Mouse (Mus musculus): ENCODE measurements around the gene Doc2a. TPM values are rescaled to one million over a fixed set of nuclear protein-coding genes. Genes with fewer than 3 reads are reported as not detected.

The Doc2a gene
- polyA plus RNA-seq (2014; fragmentation: Nextera tagmentation; extraction: Ambion mirVana) = 1.5 and 1.7 TPM in 2 replicates

DNA sequence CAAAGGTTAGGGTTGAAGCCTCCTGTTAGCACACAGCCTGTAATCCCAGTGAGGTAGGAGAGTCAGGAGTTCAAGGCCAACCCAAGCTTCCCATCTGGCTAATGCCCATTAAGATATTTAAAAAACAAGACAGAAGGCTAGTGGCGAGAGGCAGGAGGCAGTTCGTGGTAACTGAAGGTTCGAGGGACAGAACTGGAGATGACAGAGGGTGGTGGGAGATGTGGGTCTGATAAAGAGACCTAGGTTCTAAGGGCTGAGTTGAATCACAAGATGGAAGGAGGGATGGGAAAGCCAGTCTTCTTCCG is at the start of gene Doc2a:
Gene Doc2a (plus strand): TSS at position 301 of the 305 bp plus-strand sequence.
- H3K27me3 ChIP-seq (ENCODE audit: control insufficient read depth, insufficient read depth, low read length) = peaks cover 24% of the 10 kb centered on the region

DNA sequence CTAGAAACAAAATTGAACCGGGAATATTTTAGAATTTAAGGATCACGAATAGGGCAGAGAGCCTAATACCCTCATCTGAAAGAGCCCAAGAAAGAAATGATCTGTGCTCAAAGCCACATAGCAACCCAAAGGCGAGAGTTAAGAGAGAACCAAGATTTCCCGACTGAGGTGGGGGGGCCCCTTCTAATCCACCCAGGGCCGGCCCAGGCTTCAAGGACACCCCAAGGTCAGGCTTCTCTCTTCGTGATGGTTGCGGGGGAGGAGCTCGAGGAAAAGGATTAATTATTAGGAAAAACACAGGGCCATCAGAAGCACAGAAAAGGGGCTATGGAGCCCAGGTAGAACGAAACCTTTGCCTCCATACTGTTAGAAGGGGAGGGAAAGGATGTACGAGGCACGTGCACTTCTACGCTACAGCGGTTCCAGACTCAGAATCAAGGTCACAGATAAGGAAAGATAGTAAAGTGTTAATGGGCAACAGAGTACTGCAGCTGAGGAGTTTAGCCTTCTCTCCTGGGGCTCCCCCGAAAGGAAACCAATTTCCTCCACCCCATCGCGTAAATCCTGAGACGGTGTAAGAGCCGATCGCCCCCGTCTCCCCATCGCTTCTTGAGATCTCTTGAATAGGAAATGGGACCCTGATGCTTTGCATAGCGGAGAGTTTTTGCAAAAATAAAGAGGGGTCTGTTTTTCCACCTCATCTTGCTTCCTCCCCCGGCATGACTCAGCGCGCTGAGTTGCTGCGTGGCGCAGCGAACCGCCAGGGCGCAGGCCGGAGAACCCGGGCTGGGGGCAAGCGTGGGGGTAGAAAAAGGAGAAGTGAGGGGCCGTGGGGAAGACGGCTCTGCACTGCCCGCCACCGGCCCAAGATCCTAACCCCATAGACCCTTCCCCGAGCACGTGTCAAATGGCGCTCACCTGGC is 48.8 kb upstream of the Doc2a start:
- DNase-seq (ENCODE audit: low spot score) (peak; percentile 18), ATAC-seq (replicated peaks; ENCODE audit: insufficient number of reproducible peaks, low FRiP score, low TSS enrichment, low read depth) (no peak)
- Histone ChIP-seq H3K4me1 (ENCODE audit: control insufficient read depth, insufficient read depth, low read length) (peaks cover 3% of the 10 kb centered on the region), H3K9me3 (replicated peaks; ENCODE audit: control insufficient read depth, low read length) (no peaks in the 10 kb centered on the region), H3K9ac (replicated peaks; ENCODE audit: low read length) (peak overlapping the region; percentile 88), H3K27ac (replicated peaks; ENCODE audit: low read depth, low read length) (peak overlapping the region; percentile 84), H3K27me3 (ENCODE audit: control insufficient read depth, insufficient read depth, low read length) (no peaks in the 10 kb centered on the region), H3K4me2 (ENCODE audit: low read depth, low read length) (peak overlapping the region; percentile 73), H3K4me3 (ENCODE audit: low read depth, low read length) (peak overlapping the region; percentile 87), H3K36me3 (replicated peaks; ENCODE audit: control insufficient read depth, insufficient read depth, low read depth, low read length) (peaks cover 9% of the 10 kb centered on the region)
- WGBS = under 1% methylated on average over 40 of the region's 40 CpGs

More for the DNA sequence above, at the start of gene Doc2a:
- DNase-seq (ENCODE audit: low spot score) (no peak), ATAC-seq (replicated peaks; ENCODE audit: insufficient number of reproducible peaks, low FRiP score, low TSS enrichment, low read depth) (no peak)
- Histone ChIP-seq H3K27ac (replicated peaks; ENCODE audit: low read depth, low read length) (no peak within 1 kb of the TSS), H3K4me2 (ENCODE audit: low read depth, low read length) (peak within 1 kb of the TSS; percentile 100), H3K9ac (replicated peaks; ENCODE audit: low read length) (peak within 1 kb of the TSS; percentile 68), H3K9me3 (replicated peaks; ENCODE audit: control insufficient read depth, low read length) (no peaks in the 10 kb centered on the region), H3K4me3 (ENCODE audit: low read depth, low read length) (peak within 1 kb of the TSS; percentile 58), H3K36me3 (replicated peaks; ENCODE audit: control insufficient read depth, insufficient read depth, low read depth, low read length) (peaks cover 2% of the 10 kb centered on the region; the same call in 1 of the 2 replicates), H3K4me1 (ENCODE audit: control insufficient read depth, insufficient read depth, low read length) (peaks cover 3% of the 10 kb centered on the region; the same call in 1 of the 2 replicates)
- WGBS = 21% methylated on average over 4 of the region's 4 CpGs

DNA sequence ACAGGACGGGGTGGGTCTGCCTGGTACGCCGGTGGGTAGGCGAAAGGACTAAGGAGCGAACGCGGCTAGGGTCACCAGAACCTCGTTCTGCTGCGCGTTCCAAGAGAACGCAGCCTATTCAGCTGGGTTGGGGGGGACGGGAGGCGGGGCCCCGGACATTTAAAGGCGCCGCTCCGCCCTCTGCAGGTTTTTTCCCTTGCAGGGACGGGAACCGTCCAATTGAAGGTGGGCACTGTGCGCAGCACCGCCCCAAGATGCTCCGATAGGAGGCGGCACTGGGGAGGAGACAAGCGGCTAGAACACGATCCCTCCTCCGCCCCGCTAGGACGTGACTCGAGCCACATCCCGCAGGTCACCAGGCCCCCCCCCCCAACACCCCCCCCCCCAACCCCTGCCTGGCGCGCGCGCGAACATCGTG is 48.2 kb upstream of the Doc2a start:
- H3K9ac ChIP-seq (replicated peaks; ENCODE audit: low read length) = peak overlapping the region; percentile 88
- no peaks in the 10 kb centered on the region for H3K9me3 ChIP-seq (replicated peaks; ENCODE audit: control insufficient read depth, low read length)
- WGBS = under 1% methylated on average over 30 of the region's 36 CpGs
- H3K4me1 ChIP-seq (ENCODE audit: control insufficient read depth, insufficient read depth, low read length) = peaks cover 3% of the 10 kb centered on the region
- peak overlapping the region; percentile 84 for H3K27ac ChIP-seq (replicated peaks; ENCODE audit: low read depth, low read length)
- peak overlapping the region; percentile 87 for H3K4me3 ChIP-seq (ENCODE audit: low read depth, low read length)
- ATAC-seq (replicated peaks; ENCODE audit: insufficient number of reproducible peaks, low FRiP score, low TSS enrichment, low read depth) (peak; percentile 95), DNase-seq (ENCODE audit: low spot score) (peak; percentile 98)
- peaks cover 9% of the 10 kb centered on the region for H3K36me3 ChIP-seq (replicated peaks; ENCODE audit: control insufficient read depth, insufficient read depth, low read depth, low read length)
- peak overlapping the region; percentile 73 for H3K4me2 ChIP-seq (ENCODE audit: low read depth, low read length)
- no peaks in the 10 kb centered on the region for H3K27me3 ChIP-seq (ENCODE audit: control insufficient read depth, insufficient read depth, low read length)

GRCm38 (mm10) chr7:126799468-126800268 is 47.5 kb upstream of the Doc2a start:
- no peaks in the 10 kb centered on the region for H3K9me3 ChIP-seq (replicated peaks; ENCODE audit: control insufficient read depth, low read length)
- ATAC-seq (replicated peaks; ENCODE audit: insufficient number of reproducible peaks, low FRiP score, low TSS enrichment, low read depth) (peak; percentile 82), DNase-seq (ENCODE audit: low spot score) (no peak)
- no peaks in the 10 kb centered on the region for H3K27me3 ChIP-seq (ENCODE audit: control insufficient read depth, insufficient read depth, low read length)
- peak overlapping the region; percentile 73 for H3K4me2 ChIP-seq (ENCODE audit: low read depth, low read length)
- peak overlapping the region; percentile 87 for H3K4me3 ChIP-seq (ENCODE audit: low read depth, low read length)
- under 1% methylated on average over 37 of the region's 38 CpGs for WGBS
- peak overlapping the region; percentile 90 for H3K27ac ChIP-seq (replicated peaks; ENCODE audit: low read depth, low read length)
- peaks cover 3% of the 10 kb centered on the region for H3K4me1 ChIP-seq (ENCODE audit: control insufficient read depth, insufficient read depth, low read length)
- peak overlapping the region; percentile 65 for H3K9ac ChIP-seq (replicated peaks; ENCODE audit: low read length)
- peaks cover 9% of the 10 kb centered on the region for H3K36me3 ChIP-seq (replicated peaks; ENCODE audit: control insufficient read depth, insufficient read depth, low read depth, low read length)

GRCm38 (mm10) chr7:126800269-126801056 is 46.8 kb upstream of the Doc2a start:
- H3K4me2 ChIP-seq (ENCODE audit: low read depth, low read length) = peak overlapping the region; percentile 73
- peak overlapping the region; percentile 87; the same call in 1 of the 2 replicates for H3K4me3 ChIP-seq (ENCODE audit: low read depth, low read length)
- H3K4me1 ChIP-seq (ENCODE audit: control insufficient read depth, insufficient read depth, low read length) = peaks cover 3% of the 10 kb centered on the region
- ATAC-seq (replicated peaks; ENCODE audit: insufficient number of reproducible peaks, low FRiP score, low TSS enrichment, low read depth) (no peak), DNase-seq (ENCODE audit: low spot score) (no peak)
- peak overlapping the region; percentile 65 for H3K9ac ChIP-seq (replicated peaks; ENCODE audit: low read length)
- no peaks in the 10 kb centered on the region for H3K27me3 ChIP-seq (ENCODE audit: control insufficient read depth, insufficient read depth, low read length)
- 56% methylated on average over 5 of the region's 5 CpGs for WGBS
- H3K27ac ChIP-seq (replicated peaks; ENCODE audit: low read depth, low read length) = peak overlapping the region; percentile 90; the same call in 1 of the 2 replicates
- no peaks in the 10 kb centered on the region for H3K9me3 ChIP-seq (replicated peaks; ENCODE audit: control insufficient read depth, low read length)
- H3K36me3 ChIP-seq (replicated peaks; ENCODE audit: control insufficient read depth, insufficient read depth, low read depth, low read length) = peaks cover 8% of the 10 kb centered on the region

DNA sequence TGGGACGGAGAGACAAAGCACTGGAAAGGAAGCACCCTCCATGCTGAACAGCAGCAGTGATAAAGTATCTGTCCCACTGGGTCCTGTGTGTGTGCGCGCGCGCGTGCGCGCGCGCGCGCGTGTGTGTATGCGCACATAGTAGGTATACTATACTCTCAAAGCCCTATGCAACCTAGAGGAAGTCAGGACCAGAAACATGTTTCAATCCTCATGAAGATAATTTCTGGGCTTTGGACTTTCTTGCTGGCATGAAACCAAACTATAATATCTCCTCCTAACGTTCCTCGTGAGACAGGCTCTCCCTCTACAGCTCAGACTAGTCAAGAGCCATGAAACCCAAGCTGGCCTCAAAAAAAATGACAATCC is 46.2 kb upstream of the Doc2a start:
- H3K9ac ChIP-seq (replicated peaks; ENCODE audit: low read length) = peak overlapping the region; percentile 25
- no peak overlapping the region for H3K4me2 ChIP-seq (ENCODE audit: low read depth, low read length)
- no peak for DNase-seq (ENCODE audit: low spot score)
- no peak overlapping the region for H3K27ac ChIP-seq (replicated peaks; ENCODE audit: low read depth, low read length)
- no peak overlapping the region for H3K4me3 ChIP-seq (ENCODE audit: low read depth, low read length)
- 95% methylated on average over 16 of the region's 16 CpGs for WGBS
- H3K4me1 ChIP-seq (ENCODE audit: control insufficient read depth, insufficient read depth, low read length) = peaks cover 3% of the 10 kb centered on the region
- no peaks in the 10 kb centered on the region for H3K9me3 ChIP-seq (replicated peaks; ENCODE audit: control insufficient read depth, low read length)
- H3K36me3 ChIP-seq (replicated peaks; ENCODE audit: control insufficient read depth, insufficient read depth, low read depth, low read length) = peaks cover 6% of the 10 kb centered on the region
- no peaks in the 10 kb centered on the region for H3K27me3 ChIP-seq (ENCODE audit: control insufficient read depth, insufficient read depth, low read length)
- ATAC-seq (replicated peaks; ENCODE audit: insufficient number of reproducible peaks, low FRiP score, low TSS enrichment, low read depth) = no peak

- no peak overlapping the region for H3K9ac ChIP-seq (replicated peaks; ENCODE audit: low read length)
- DNase-seq (ENCODE audit: low spot score) (no peak), ATAC-seq (replicated peaks; ENCODE audit: insufficient number of reproducible peaks, low FRiP score, low TSS enrichment, low read depth) (no peak)
- H3K4me1 ChIP-seq (ENCODE audit: control insufficient read depth, insufficient read depth, low read length) = peaks cover 2% of the 10 kb centered on the region
- WGBS = 83% methylated on average over 11 of the region's 11 CpGs
- no peak overlapping the region for H3K4me3 ChIP-seq (ENCODE audit: low read depth, low read length)
- no peaks in the 10 kb centered on the region for H3K36me3 ChIP-seq (replicated peaks; ENCODE audit: control insufficient read depth, insufficient read depth, low read depth, low read length)
- no peaks in the 10 kb centered on the region for H3K27me3 ChIP-seq (ENCODE audit: control insufficient read depth, insufficient read depth, low read length)
- H3K27ac ChIP-seq (replicated peaks; ENCODE audit: low read depth, low read length) = no peak overlapping the region
- H3K4me2 ChIP-seq (ENCODE audit: low read depth, low read length) = no peak overlapping the region
- H3K9me3 ChIP-seq (replicated peaks; ENCODE audit: control insufficient read depth, low read length) = no peaks in the 10 kb centered on the region
Observed at GRCm38 (mm10) chr7:126802134-126802889, 44.9 kb upstream of the Doc2a start.
